Mouse (Mus musculus) adrenal gland, adult 10 weeks (tissue): ENCODE data around the gene Olfr1353. TPM values are rescaled to one million over a fixed set of nuclear protein-coding genes. Genes with fewer than 3 reads are reported as not detected.

Experiments
- polyA plus RNA-seq: library from polyadenylated mRNA; stranded (reverse); fragments of 350-450 nt; fragmentation: Illumina TruSeq; extraction: RNeasy Lipid Tissue Mini Kit (QIAGEN cat#74804); gene quantifications from one replicate; pipeline ENCODE4 v1.2.3, GENCODE M21; 2014; ENCODE audit warnings: low read depth, low replicate concordance

Olfr1353 gene
- polyA plus RNA-seq, result not detected

GRCm38 (mm10) chr10:78963009-78963408 is at the start of gene Olfr1353:
Olfr1353 (plus strand) TSS chr10:78963309.

GRCm38 (mm10) chr10:78950336-78950735 is 12.8 kb upstream of the Olfr1353 start, which contains the start of gene Olfr8:
Olfr8 (plus strand) TSS chr10:78950636.

GRCm38 (mm10) chr10:78980750-78981149 is 17.6 kb downstream of the Olfr1353 start, which contains the start of gene Olfr1352:
Olfr1352 (plus strand) TSS chr10:78981050.

GRCm38 (mm10) chr10:79012172-79012571 is 49.1 kb downstream of the Olfr1353 start, which contains the start of gene Olfr1351:
Olfr1351 (plus strand) TSS chr10:79012472.

Other genes starting within 250 kb of the Olfr1353 start
- not detected for gene Casp14, start 245.0 kb upstream of the Olfr1353 start, polyA plus RNA-seq
- not detected for gene Ccdc105, start 210.2 kb upstream of the Olfr1353 start, polyA plus RNA-seq
- gene Slc1a6, start 182.8 kb upstream of the Olfr1353 start, polyA plus RNA-seq, result not detected
- not detected for gene Olfr1356, start 111.1 kb upstream of the Olfr1353 start, polyA plus RNA-seq
- gene Olfr1355, start 87.8 kb upstream of the Olfr1353 start, polyA plus RNA-seq, result not detected
- not detected for gene Olfr1354, start 50.1 kb upstream of the Olfr1353 start, polyA plus RNA-seq
- not detected for gene Olfr8, start 12.7 kb upstream of the Olfr1353 start, polyA plus RNA-seq
- not detected for gene Olfr1352, start 17.7 kb downstream of the Olfr1353 start, polyA plus RNA-seq
- not detected for gene Olfr1351, start 49.2 kb downstream of the Olfr1353 start, polyA plus RNA-seq
- gene Olfr57, start 65.4 kb downstream of the Olfr1353 start, polyA plus RNA-seq, result not detected
- gene 2610008E11Rik, start 134.3 kb downstream of the Olfr1353 start, polyA plus RNA-seq, result 64.9 TPM
- gene Vmn2r80, start 185.5 kb downstream of the Olfr1353 start, polyA plus RNA-seq, result not detected